Mouse (Mus musculus) right cerebral cortex, adult 2 months (tissue): Measurements from ENCODE around the gene Apbb2.
A peak's percentile ranks its signal among the peaks of the same experiment; 100 is the strongest.

Source experiments
- DNase-seq, 2 experiments: peaks; one replicate each; pipeline ENCODE4 v3.0.0; 2021 to 2022; ENCODE audit warnings: low spot score in 2 of 2

Apbb2 gene

GRCm38 (mm10) chr5:66415700-66416543 lies 202.7 kb downstream of the Apbb2 start:
- DNase-seq, result no peak

- DNase-seq, result no peak
These were observed 203.4 kb downstream of the Apbb2 start for GRCm38 (mm10) chr5:66415033-66415697.

GRCm38 (mm10) chr5:66413402-66413801 lies 205.2 kb downstream of the Apbb2 start:
- no peak for DNase-seq

DNA sequence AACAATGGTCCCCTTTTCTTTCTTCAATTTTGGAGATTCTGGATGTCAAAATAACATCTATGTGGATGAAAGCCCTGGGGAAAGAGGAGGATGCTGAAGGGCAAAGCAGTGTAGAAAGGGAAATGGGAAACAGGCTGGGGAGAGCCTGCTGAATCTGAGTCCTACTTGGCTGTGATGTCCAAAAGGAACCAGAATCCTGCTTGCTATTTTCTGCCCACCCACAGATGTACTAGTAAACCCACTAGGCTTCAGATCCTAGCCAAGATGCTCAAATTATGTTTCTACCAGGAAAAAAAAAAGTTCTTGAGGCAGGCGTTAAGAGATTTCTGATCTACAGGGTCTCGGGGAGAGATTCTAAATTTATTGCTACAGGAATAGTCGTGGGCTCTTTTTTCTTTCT lies 205.8 kb downstream of the Apbb2 start:
- no peak for DNase-seq

GRCm38 (mm10) chr5:66408546-66408945 lies 210.0 kb downstream of the Apbb2 start:
- no peak for DNase-seq

GRCm38 (mm10) chr5:66407948-66408347 lies 210.6 kb downstream of the Apbb2 start:
- DNase-seq, result no peak

DNA sequence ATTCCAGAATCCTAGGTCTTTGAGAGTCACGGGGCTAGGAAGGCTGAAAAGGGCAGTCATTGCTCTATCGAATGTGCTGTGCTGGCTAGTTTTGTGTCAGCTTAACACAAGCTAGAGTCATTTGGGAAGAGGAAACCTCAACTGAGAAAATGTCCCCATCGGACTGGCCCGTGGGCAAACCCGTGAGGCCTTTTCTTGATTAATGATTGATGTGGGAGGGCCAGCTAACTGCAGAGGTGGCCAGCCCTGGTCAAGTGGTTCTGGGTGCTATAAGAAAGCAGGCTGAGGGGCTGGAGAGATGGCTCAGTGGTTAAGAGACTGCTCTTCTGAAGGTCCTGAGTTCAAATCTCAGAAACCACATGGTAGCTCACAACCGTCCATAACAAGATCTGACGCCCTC lies 212.2 kb downstream of the Apbb2 start:
- no peak for DNase-seq

DNA sequence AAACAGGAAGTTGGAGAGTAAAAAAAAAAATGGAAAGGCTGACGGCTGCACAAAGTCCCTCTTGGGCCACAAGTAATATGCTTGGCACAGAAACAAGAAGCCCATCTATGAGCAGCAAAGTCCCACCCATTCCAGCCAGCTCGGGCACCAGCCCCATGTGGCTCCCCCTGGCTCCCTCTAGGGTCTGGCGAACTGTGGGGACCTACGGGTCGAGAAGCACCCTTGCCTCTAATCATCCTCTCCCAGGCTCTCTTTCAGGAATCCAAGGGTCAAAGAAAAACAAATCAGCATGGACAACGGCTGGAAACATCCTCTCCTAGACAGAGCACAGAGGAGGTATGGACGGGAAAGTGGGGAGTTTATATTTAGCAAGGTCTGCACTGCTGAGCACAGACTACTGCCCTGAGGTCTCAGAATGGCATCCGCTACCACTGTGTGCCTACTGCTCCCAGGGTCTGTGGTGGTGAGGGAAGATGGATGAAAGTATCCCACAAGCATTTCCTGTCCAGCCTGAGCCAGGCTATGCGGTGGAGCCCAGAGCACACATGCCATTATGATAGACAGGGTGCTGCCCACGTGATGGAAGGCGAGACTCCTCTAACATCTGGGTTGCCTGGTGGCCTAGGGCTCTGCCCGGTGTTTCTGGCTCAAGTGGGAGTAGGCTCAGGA lies 212.7 kb downstream of the Apbb2 start:
- DNase-seq, result no peak

- no peak for DNase-seq
These were observed 213.3 kb downstream of the Apbb2 start for GRCm38 (mm10) chr5:66405305-66405704.

DNA sequence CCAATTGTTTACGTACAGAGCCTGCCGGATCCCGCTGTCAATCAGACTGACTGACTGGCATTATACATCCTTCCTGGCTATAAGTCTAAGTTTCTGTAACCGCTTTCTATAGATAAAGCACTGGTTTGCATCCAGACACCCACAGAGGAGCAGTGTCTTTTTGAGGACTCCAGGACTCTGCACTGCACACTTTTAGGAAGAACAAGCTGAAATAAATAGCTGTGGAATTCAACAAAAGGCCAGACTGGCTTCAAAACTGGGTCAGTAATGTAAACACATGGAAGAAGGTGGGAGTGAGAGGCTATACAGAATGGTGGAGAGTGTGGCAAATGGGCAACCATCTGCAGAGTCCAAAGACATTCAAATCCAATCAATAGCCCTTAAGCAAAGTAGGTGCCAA lies 218.0 kb downstream of the Apbb2 start:
- no peak for DNase-seq

DNA sequence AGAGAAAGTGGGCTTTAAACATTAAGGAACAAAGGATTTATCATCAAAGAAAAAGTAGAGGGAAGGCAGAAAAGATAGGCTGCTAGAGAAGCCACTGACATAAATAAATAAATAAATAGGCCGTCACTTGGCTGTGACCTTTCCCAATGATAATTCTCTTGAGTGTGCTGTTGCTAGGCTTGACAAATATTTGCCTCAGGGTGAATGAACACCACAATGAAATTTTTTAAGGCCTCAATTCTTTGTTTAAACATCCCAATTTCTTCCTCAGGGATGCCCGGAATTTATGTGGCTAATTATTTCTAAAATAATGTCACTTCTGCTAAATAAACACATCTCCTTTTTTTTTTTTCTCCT lies 219.3 kb downstream of the Apbb2 start:
- DNase-seq, result no peak

DNA sequence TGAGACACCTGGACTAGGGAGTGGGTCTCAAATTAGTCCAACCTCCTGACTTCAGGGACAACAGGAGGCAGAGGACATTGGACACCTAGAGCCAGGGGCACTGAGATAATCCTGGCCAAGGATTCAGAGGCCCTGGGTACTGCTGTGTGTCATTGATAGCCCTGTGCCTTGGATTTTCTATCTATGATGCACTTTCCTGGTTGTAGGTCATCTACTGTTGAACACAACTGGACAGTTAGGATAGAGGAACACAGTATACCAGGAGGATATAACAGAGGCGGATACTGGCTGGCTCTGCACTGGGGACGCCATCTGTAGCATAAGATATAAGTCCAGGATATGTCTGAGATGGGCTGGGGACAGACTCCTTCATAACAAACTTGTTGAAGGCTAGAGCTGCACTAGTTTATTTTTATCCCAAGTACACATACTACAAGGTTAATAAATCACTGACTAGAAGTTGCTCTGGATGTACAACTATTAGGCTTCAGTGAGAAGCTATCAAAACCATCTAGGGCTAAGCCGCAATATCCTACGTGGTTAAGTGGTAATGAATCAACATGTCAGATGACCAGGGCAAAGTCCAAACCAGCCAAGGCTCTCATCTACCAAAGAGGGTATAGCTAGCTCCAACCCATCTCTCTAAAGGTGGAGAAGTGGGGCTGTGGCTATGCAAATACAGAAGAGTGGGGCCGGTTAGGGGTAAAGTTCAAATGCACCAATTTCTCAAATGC lies 219.9 kb downstream of the Apbb2 start:
- no peak for DNase-seq

DNA sequence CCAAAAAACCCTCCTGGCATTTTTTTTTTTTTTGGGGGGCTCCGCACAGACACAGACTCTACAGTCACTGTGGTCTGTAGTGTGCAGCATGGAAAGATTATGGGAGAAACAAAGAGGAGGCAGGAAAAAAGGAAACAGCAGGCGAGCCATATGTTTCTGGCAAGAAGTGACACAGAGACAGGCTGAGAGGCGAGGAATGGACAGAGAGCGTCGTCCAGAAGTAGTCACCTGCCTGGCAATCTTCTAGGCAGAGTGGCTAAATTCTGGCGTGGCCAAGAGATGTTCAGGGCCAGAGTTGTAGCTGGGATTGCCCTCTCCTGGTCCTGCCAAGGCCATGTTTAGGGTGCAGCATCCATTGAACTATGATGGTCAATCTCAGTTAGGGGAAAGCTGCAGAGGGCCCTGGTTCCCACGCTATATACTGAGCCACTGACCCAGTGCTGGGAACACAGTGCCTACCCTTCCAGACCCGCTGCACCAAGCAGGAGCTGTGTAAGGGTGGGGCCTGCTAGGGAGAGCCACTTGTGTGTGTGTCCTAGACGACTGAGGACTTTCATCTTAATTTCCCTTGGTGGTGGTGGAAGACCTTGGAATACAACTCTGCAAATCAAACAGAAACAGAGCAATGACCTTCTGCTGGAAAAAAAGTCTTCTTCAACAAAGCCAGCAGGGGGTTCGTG lies 224.7 kb downstream of the Apbb2 start:
- no peak for DNase-seq

DNA sequence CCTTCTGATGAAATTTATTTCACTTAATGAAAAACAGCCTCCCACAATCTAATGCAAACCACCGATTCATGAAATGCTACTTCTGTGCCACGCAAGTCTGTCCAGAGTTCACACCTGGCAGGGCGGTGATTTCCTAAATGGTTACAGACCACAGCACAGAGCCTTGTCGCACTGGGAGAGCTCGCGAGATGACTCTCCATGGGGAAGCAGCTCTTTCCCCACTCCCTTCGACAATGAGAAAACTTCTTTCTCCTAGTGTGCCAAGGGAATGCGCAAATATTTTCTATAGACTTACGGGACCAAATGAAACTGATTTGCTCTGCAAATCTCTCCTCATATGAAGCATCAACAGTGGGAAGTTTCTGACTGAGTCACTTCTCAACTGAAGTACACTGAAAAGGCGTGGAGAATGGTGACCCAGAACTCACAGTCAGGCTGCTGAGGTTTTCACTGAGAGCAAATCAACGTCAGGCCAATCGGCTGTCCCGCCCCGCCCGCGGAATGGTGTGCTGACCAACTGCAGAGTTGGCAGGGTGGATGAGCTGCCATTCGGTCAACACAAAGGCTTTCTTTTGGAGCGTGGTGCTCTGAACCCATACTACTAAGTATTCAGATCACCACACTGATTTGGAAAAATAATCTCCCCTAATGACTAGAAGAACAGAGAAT lies 225.6 kb downstream of the Apbb2 start:
- DNase-seq, result peak; percentile 17 to 25

DNA sequence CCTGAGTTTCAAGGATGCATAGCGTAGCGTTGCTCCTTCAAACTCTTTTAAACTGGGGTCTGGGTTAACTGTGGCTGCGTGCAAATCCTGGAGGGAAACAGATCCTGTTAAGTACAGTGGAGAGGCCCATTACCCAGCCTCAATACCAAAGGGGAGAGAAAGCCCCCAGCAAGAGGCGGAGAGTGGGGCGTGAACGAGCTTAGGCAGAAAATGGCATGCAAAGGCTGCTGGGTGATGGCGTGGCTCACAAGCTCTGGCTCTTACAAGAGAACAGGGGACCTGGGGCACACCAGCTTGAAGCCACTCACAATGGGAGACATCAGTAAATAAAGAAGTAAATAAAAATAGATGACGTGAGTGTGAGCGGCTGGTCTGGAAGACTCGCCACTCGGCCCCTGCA lies 226.8 kb downstream of the Apbb2 start:
- no peak for DNase-seq

- DNase-seq, result no peak
These were observed 227.3 kb downstream of the Apbb2 start for GRCm38 (mm10) chr5:66391299-66391698.

- no peak for DNase-seq
These were observed 228.0 kb downstream of the Apbb2 start for GRCm38 (mm10) chr5:66390567-66390966.

DNA sequence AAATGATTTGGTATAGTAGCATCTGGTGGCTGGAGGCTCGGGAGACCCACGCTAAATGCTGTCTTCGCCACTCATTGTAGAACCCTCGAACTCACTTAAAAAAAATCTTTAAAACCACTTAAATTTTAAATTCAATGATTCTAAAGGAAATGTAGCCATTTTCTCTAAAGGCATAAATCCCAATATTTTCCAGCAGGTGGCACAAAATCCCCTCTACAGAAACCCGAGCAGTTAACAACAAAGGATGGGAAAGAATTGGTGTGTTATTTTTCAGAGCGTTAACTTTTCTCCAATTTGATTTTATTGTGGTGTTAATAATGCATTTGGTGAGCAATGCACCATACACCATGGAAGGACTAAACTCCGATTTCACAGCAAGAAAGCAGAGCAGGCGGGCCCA lies 231.1 kb downstream of the Apbb2 start:
- no peak for DNase-seq

- DNase-seq, result peak; percentile 56 to 64
These were observed 232.9 kb downstream of the Apbb2 start for GRCm38 (mm10) chr5:66385636-66386035.

DNA sequence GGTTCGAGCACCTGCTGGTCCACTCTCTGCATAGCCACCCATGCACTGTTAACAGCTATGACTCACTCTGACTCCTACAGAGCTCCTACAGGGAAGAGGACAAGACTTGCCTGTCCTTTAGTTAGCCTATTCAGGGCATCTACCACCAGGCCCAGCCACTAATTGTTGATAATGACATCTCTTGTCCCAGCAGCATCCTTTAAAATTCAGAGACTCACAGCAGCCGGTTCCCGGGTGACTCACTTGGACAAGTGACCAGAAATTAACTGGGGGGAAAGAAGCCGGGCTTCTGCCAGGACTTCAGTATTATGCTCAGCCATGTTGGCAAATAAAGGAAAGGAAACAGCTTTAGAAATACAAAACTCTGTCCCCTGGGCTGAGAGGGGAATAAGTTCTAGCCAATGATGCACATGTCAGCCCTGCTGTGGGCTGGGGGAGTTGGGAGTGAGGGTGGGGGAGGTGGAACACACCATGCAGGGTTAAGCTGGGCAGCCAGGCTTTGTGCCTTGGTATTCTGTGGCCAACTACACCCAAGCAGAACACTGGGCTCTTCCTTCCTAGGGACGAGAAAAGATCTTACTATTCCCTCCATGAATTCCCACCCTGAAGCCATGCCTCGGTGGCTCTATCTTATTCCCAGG lies 233.7 kb downstream of the Apbb2 start:
- peak in 1 of 2 experiments; percentile 19 for DNase-seq
